Mouse (Mus musculus) midbrain, embryonic 10.5 days (tissue): ENCODE results near the gene Chil5. TPM values are rescaled to one million over a fixed set of nuclear protein-coding genes. Genes with fewer than 3 reads are reported as not detected.
"Not testable (repeated sequence)": the region's sequence is repeated elsewhere in the genome, so short reads cannot be mapped to it uniquely, and the experiment has no call there.

Source experiments
- DNase-seq: peaks from one replicate; pipeline ENCODE4 v3.0.0-alpha.2; 2017; ENCODE audit warnings: low spot score
- H3K27ac ChIP-seq: fragments of 300-500 bp; sonication (generic); replicated peaks from 2 replicates; pipeline ENCODE4 v1.5.1; 2016; ENCODE audit warnings: mild to moderate bottlenecking
- H3K27me3 ChIP-seq: fragments of 300-500 bp; sonication (generic); 2 replicates; pipeline ENCODE4 v1.6.1; 2016; ENCODE audit warnings: low read depth, mild to moderate bottlenecking; ENCODE audit not compliant: poor library complexity, severe bottlenecking
- H3K36me3 ChIP-seq: fragments of 300-500 bp; sonication (generic); 2 replicates; pipeline ENCODE4 v1.6.1; 2016; ENCODE audit warnings: mild to moderate bottlenecking, moderate library complexity
- H3K4me1 ChIP-seq: fragments of 300-500 bp; sonication (generic); 2 replicates; pipeline ENCODE4 v1.6.1; 2016
- H3K4me3 ChIP-seq: fragments of 300-500 bp; sonication (generic); 2 replicates; pipeline ENCODE4 v1.5.1; 2016; ENCODE audit warnings: mild to moderate bottlenecking, moderate library complexity
- H3K9me3 ChIP-seq: fragments of 300-500 bp; sonication (generic); replicated peaks from 2 replicates; pipeline ENCODE4 v1.6.1; 2016; ENCODE audit warnings: mild to moderate bottlenecking
- WGBS: fragments of 180-500 bp; shearing (Covaris S2); methylation state at CpG from one replicate; pipeline ENCODE4 v1.1.7; 2016; 5-methylcytosine and 5-hydroxymethylcytosine counted together
- polyA plus RNA-seq: library from polyadenylated mRNA; unstranded; fragments of >200 nt; fragmentation: Nextera tagmentation; extraction: Ambion mirVana; gene quantifications from 2 replicates; pipeline ENCODE4 v1.2.1, GENCODE M21; 2016

The Chil5 gene
- polyA plus RNA-seq, 1 experiment from 2014 or later: not detected

GRCm38 (mm10) chr3:105994730-105995129 is 37.9 kb downstream of the Chil5 start:
- 84% methylated on average over 2 of the region's 2 CpGs for WGBS
- Histone ChIP-seq H3K9me3 (no peaks in the 10 kb centered on the region), H3K4me3 (no peak overlapping the region), H3K27me3 (no peaks in the 10 kb centered on the region), H3K4me1 (peaks cover 7% of the 10 kb centered on the region; the same call in 1 of the 2 replicates), H3K36me3 (no peaks in the 10 kb centered on the region), H3K27ac (no peak overlapping the region)
- DNase-seq: no peak

- no peak overlapping the region for H3K4me3 ChIP-seq
- H3K27me3 ChIP-seq: no peaks in the 10 kb centered on the region
- DNase-seq: peak; percentile 35
- no peaks in the 10 kb centered on the region for H3K9me3 ChIP-seq
- 38% methylated on average over 4 of the region's 4 CpGs for WGBS
- H3K36me3 ChIP-seq: no peaks in the 10 kb centered on the region
- no peaks in the 10 kb centered on the region for H3K4me1 ChIP-seq
- no peak overlapping the region for H3K27ac ChIP-seq
These were observed 40.8 kb downstream of the Chil5 start for GRCm38 (mm10) chr3:105991653-105992283.

- not testable (repeated sequence) for H3K27me3 ChIP-seq
These were observed 43.0 kb downstream of the Chil5 start for GRCm38 (mm10) chr3:105989611-105990010.

GRCm38 (mm10) chr3:105974174-105974573 is 58.4 kb downstream of the Chil5 start:
- DNase-seq: no peak
- Histone ChIP-seq H3K36me3 (peaks cover 19% of the 10 kb centered on the region), H3K4me3 (no peak overlapping the region), H3K27ac (no peak overlapping the region), H3K4me1 (no peaks in the 10 kb centered on the region), H3K27me3 (no peaks in the 10 kb centered on the region), H3K9me3 (no peaks in the 10 kb centered on the region)
- 86% methylated on average over 2 of the region's 2 CpGs for WGBS

More at GRCm38 (mm10) chr3:105989611-105990010, 43.0 kb downstream of the Chil5 start:
- 55% methylated on average over 5 of the region's 5 CpGs for WGBS
- H3K27ac ChIP-seq, H3K9me3 ChIP-seq, DNase-seq, H3K4me3 ChIP-seq, H3K4me1 ChIP-seq, H3K36me3 ChIP-seq: not testable (repeated sequence)

- no peak within 1 kb of the TSS for H3K27ac ChIP-seq
- H3K27me3 ChIP-seq: no peaks in the 10 kb centered on the region
- no peaks in the 10 kb centered on the region for H3K9me3 ChIP-seq
- peaks cover 27% of the 10 kb centered on the region for H3K36me3 ChIP-seq
- H3K4me1 ChIP-seq: no peaks in the 10 kb centered on the region
- 84% methylated on average over 3 of the region's 3 CpGs for WGBS
- DNase-seq: no peak
- no peak within 1 kb of the TSS for H3K4me3 ChIP-seq
These were observed 59.2 kb downstream of the Chil5 start, which contains the start of gene Ovgp1 for GRCm38 (mm10) chr3:105973411-105973810. Ovgp1 (plus strand) TSS chr3:105973711.

- no peak overlapping the region for H3K4me3 ChIP-seq
- DNase-seq: no peak
- H3K4me1 ChIP-seq: no peaks in the 10 kb centered on the region
- peaks cover 42% of the 10 kb centered on the region for H3K36me3 ChIP-seq
- 84% methylated on average over 5 of the region's 5 CpGs for WGBS
- H3K27ac ChIP-seq: no peak overlapping the region
- no peaks in the 10 kb centered on the region for H3K27me3 ChIP-seq
- no peaks in the 10 kb centered on the region for H3K9me3 ChIP-seq
These were observed 60.7 kb downstream of the Chil5 start for GRCm38 (mm10) chr3:105971831-105972446.

Other genes with a start within 250 kb of the Chil5 start
- 72.5 and 79.7 TPM in 2 replicates for gene Rap1a, start 231.5 kb downstream of the Chil5 start, polyA plus RNA-seq
- 0.11 TPM in 1 of 2 replicates, not detected in the other for gene Adora3, start 162.0 kb downstream of the Chil5 start, polyA plus RNA-seq
- not detected in 2 replicates for gene Tmigd3, start 161.9 kb downstream of the Chil5 start, polyA plus RNA-seq
- 0.66 and 0.90 TPM in 2 replicates for gene I830077J02Rik, start 100.2 kb downstream of the Chil5 start, polyA plus RNA-seq
- 166 and 188 TPM in 2 replicates for gene Wdr77, start 73.4 kb downstream of the Chil5 start, polyA plus RNA-seq
- gene Atp5f1, start 72.7 kb downstream of the Chil5 start, polyA plus RNA-seq: 492 and 506 TPM in 2 replicates
- gene Ovgp1, start 59.1 kb downstream of the Chil5 start, polyA plus RNA-seq: 1.3 and 2.0 TPM in 2 replicates
- gene Pifo, start 18.2 kb downstream of the Chil5 start, polyA plus RNA-seq: 0.91 TPM in 1 of 2 replicates, not detected in the other
- 0.11 TPM in 1 of 2 replicates, not detected in the other for gene Chia1, start 80.4 kb upstream of the Chil5 start, polyA plus RNA-seq
- gene Chil3, start 134.8 kb upstream of the Chil5 start, polyA plus RNA-seq: not detected in 2 replicates
- not detected in 2 replicates for gene Chil4, start 186.7 kb upstream of the Chil5 start, polyA plus RNA-seq